Mouse (Mus musculus) layer of hippocampus, postnatal 25 days (tissue): ENCODE measurements around the gene Tpd52l1. TPM values are rescaled to one million over a fixed set of nuclear protein-coding genes. Genes with fewer than 3 reads are reported as not detected.

Experiments
- DNase-seq, 2 experiments: peaks; one replicate each; pipeline ENCODE4 v3.0.0; 2022; ENCODE audit warnings: mixed read lengths in 2 of 2, low spot score in 1 of 2; ENCODE audit errors: extremely low spot score in 1 of 2
- total RNA-seq, 2 experiments: library from RNA; stranded (reverse); gene quantifications; 2 replicates each; pipeline ENCODE4 v1.2.3; 2021

Gene Tpd52l1
- total RNA-seq, 2 experiments from 2014 or later = 25.8 to 29.8 TPM

- no peak for DNase-seq
These were observed 94.7 kb downstream of the Tpd52l1 start for GRCm38 (mm10) chr10:31351056-31351455.

GRCm38 (mm10) chr10:31346401-31346800, 99.4 kb downstream of the Tpd52l1 start:
- no peak for DNase-seq

- DNase-seq = no peak
These were observed 109.3 kb downstream of the Tpd52l1 start for GRCm38 (mm10) chr10:31336432-31336831.

GRCm38 (mm10) chr10:31331225-31331775, 114.5 kb downstream of the Tpd52l1 start:
- no peak for DNase-seq

- DNase-seq = no peak
These were observed 115.3 kb downstream of the Tpd52l1 start for GRCm38 (mm10) chr10:31330286-31330962.

GRCm38 (mm10) chr10:31329436-31329835, 116.3 kb downstream of the Tpd52l1 start:
- no peak for DNase-seq

GRCm38 (mm10) chr10:31318491-31318890, 127.3 kb downstream of the Tpd52l1 start:
- DNase-seq = no peak

- DNase-seq = peak; percentile 49 to 54
These were observed 132.6 kb downstream of the Tpd52l1 start, which contains the start of gene Hddc2 for GRCm38 (mm10) chr10:31312865-31313848. Gene Hddc2, plus strand, starts transcription at chr10:31313383.

GRCm38 (mm10) chr10:31307024-31307598, 138.6 kb downstream of the Tpd52l1 start:
- no peak for DNase-seq

GRCm38 (mm10) chr10:31303446-31303845, 142.3 kb downstream of the Tpd52l1 start:
- no peak for DNase-seq

GRCm38 (mm10) chr10:31300292-31300691, 145.5 kb downstream of the Tpd52l1 start:
- no peak for DNase-seq

- DNase-seq = peak; percentile 47 to 68
These were observed 146.7 kb downstream of the Tpd52l1 start for GRCm38 (mm10) chr10:31298921-31299574.

- DNase-seq = no peak
These were observed 147.5 kb downstream of the Tpd52l1 start for GRCm38 (mm10) chr10:31298263-31298662.

- no peak for DNase-seq
These were observed 148.7 kb downstream of the Tpd52l1 start for GRCm38 (mm10) chr10:31297106-31297505.

- no peak for DNase-seq
These were observed 149.3 kb downstream of the Tpd52l1 start for GRCm38 (mm10) chr10:31296458-31296857.

- no peak for DNase-seq
These were observed 150.1 kb downstream of the Tpd52l1 start for GRCm38 (mm10) chr10:31295705-31296104.

- no peak for DNase-seq
These were observed 156.9 kb downstream of the Tpd52l1 start for GRCm38 (mm10) chr10:31288697-31289390.

GRCm38 (mm10) chr10:31287787-31288186, 158.0 kb downstream of the Tpd52l1 start:
- no peak for DNase-seq
